Mouse (Mus musculus): ENCODE results near the gene Stmnd1. TPM values are rescaled to one million over a fixed set of nuclear protein-coding genes. Genes with fewer than 3 reads are reported as not detected.

The Stmnd1 gene
- polyA plus RNA-seq, 1 experiment from 2014 or later, result 0.09 TPM

GRCm38 (mm10) chr13:46346830-46347512 is 73.5 kb downstream of the Stmnd1 start:
- H3K27ac ChIP-seq, result no peak overlapping the region
- no peaks in the 10 kb centered on the region for H3K27me3 ChIP-seq (replicated peaks)
- 66% methylated on average over 10 of the region's 10 CpGs for WGBS
- no peak overlapping the region for H3K4me2 ChIP-seq
- no peak overlapping the region for H3K4me3 ChIP-seq (replicated peaks)
- H3K4me1 ChIP-seq, result no peaks in the 10 kb centered on the region
- no peaks in the 10 kb centered on the region for H3K9me3 ChIP-seq
- H3K9ac ChIP-seq, result no peak overlapping the region
- no peak for ATAC-seq (ENCODE audit: insufficient read depth, low FRiP score, low read depth)
- no peaks in the 10 kb centered on the region for H3K36me3 ChIP-seq

GRCm38 (mm10) chr13:46349664-46350063 is 76.1 kb downstream of the Stmnd1 start:
- H3K9ac ChIP-seq, result no peak overlapping the region
- no peak overlapping the region for H3K27ac ChIP-seq
- H3K4me2 ChIP-seq, result no peak overlapping the region
- H3K27me3 ChIP-seq (replicated peaks), result no peaks in the 10 kb centered on the region
- no peaks in the 10 kb centered on the region for H3K36me3 ChIP-seq
- H3K9me3 ChIP-seq, result no peaks in the 10 kb centered on the region
- 71% methylated on average over 3 of the region's 3 CpGs for WGBS
- no peak overlapping the region for H3K4me3 ChIP-seq (replicated peaks)
- no peak; the same call in 1 of the 2 replicates for ATAC-seq (ENCODE audit: insufficient read depth, low FRiP score, low read depth)
- no peaks in the 10 kb centered on the region for H3K4me1 ChIP-seq

Other genes starting within 250 kb of the Stmnd1 start
- gene Rbm24, start 144.7 kb downstream of the Stmnd1 start, polyA plus RNA-seq (2015; fragmentation: Nextera tagmentation; extraction: Ambion mirVana), result 2.2 and 2.3 TPM in 2 replicates
- gene Cap2, start 228.1 kb downstream of the Stmnd1 start, polyA plus RNA-seq (2015; fragmentation: Nextera tagmentation; extraction: Ambion mirVana), result 9.7 and 11.7 TPM in 2 replicates

Data from stomach, embryonic 15.5 days (tissue).